Mouse (Mus musculus) activated CD4-positive, CD25-positive, alpha-beta regulatory T cell (primary cell): ENCODE results near the gene Tmem87b. TPM values are rescaled to one million over a fixed set of nuclear protein-coding genes. Genes with fewer than 3 reads are reported as not detected.

Source experiments
- polyA plus RNA-seq, 2 experiments: library from polyadenylated mRNA; unstranded; fragments of 100-300 nt; shearing (Covaris generic); gene quantifications; one replicate each; pipeline ENCODE4 v1.2.1; 2017

Gene Tmem87b
- 10 to 100 TPM; 16.1 to 19.0 TPM for polyA plus RNA-seq

DNA sequence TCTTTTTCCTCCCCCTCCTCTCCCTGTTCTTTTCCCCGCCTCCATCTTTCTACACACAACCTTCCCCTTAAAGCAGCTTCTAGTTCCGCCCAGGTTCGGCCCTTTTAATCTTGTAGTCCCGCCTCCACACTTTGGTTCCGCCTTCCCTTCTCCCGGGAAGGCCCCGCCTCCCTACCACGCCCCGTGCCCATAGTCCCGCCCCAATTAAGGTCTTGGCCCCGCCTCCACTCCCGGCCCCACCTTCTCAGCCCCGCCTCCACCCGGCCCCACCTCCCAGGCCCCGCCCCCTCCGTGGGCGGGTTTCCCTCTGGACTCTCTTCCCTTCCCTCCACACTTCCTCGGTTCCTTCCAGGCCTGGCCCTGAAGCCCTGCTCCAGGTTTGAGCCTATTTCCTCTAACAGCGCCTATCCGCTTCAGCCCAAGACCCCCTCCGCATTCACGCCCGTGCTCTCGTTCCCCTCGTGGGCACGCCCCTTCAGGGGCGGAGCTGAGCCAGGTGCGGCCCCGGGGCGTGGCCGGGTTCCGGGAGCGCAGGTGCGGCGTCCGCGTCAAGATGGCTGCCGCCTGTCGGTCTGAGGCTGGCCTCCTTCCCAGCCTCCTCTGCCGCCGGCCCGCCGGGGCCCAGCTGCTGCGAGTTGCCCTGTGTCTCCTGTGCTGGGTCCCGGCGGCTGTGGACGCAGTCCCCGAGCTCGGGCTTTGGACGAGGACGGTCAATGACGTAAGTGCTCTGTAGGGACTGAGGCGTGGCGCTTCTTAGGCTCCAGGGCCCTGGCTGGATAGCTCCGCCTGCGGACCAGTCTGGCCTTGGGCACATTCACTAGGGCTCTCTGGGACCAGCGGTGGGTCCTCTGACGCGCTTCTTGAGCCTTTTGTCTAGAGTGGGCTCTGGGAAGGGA is at the start of gene Tmem87b:
Gene Tmem87b, plus strand, starts transcription at position 333 of the 896 bp plus-strand sequence.

DNA sequence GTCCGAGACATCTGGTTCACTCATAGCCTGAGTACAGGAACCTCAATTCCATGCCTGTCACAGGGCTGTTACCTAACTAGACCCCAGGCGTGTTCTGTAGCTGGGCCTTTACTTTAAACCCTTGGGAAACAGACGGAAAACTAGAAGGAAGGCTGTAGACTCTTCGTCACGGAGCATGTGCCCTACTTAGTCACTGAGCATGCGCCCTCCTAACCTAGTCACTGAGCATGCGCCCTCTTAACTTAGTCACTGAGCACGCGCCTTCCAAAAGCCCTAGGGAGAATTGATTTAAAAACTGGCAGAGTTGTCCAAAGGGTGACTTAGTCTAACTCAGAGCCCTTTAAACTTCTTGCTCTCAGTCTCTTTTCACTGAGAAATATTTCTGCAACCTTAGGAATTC is 44.7 kb downstream of the Tmem87b start, which contains the start of gene Fbln7:
Gene Fbln7, plus strand, starts transcription at position 346 of the 400 bp plus-strand sequence.

Other genes starting within 250 kb of the Tmem87b start
- not detected for gene Spdye4c, start 226.9 kb upstream of the Tmem87b start, polyA plus RNA-seq
- gene Anapc1, start 130.7 kb upstream of the Tmem87b start, polyA plus RNA-seq, result 10 to 100 TPM; 54.1 to 67.6 TPM
- gene Mertk, start 119.2 kb upstream of the Tmem87b start, polyA plus RNA-seq, result 1 to 10 TPM in 1 of 2 experiments, under 1 TPM in 1; 0.42 to 1.3 TPM
- under 1 TPM in 1 of 2 experiments, not detected in 1; 0.29 TPM for gene Fbln7, start 44.9 kb downstream of the Tmem87b start, polyA plus RNA-seq
- gene Zc3h8, start 126.0 kb downstream of the Tmem87b start, polyA plus RNA-seq, result 10 to 100 TPM in 1 of 2 experiments, 1 to 10 TPM in 1; 6.5 to 11.7 TPM
- 10 to 100 TPM in 1 of 2 experiments, 1 to 10 TPM in 1; 6.9 to 12.3 TPM for gene Zc3h6, start 149.3 kb downstream of the Tmem87b start, polyA plus RNA-seq
- gene Gm10762, start 149.6 kb downstream of the Tmem87b start, polyA plus RNA-seq, result 1 to 10 TPM; 4.5 to 5.3 TPM
- under 1 TPM in 1 of 2 experiments, not detected in 1; 0.41 TPM for gene Vinac1, start 230.1 kb downstream of the Tmem87b start, polyA plus RNA-seq
- 1 to 10 TPM; 2.4 TPM for gene Ttl, start 247.8 kb downstream of the Tmem87b start, polyA plus RNA-seq